Mouse (Mus musculus) MEL (cell line): ENCODE data around the gene Atg7.

ENCODE experiments used
- CTCF ChIP-seq, 3 experiments: IDR thresholded peaks in 2 of 3; conservative IDR thresholded peaks in 1 of 3; 2 replicates each; pipeline ENCODE4 v1.5.1; 2011 to 2012; ENCODE audit warnings: low read length in 3 of 3, low read depth in 2 of 3, mild to moderate bottlenecking in 2 of 3, improper control_type of control experiment in 1 of 3, inconsistent platforms in 1 of 3, mixed read lengths in 1 of 3, moderate library complexity in 1 of 3; ENCODE audit not compliant: control insufficient read depth in 1 of 3, insufficient read depth in 1 of 3, poor library complexity in 1 of 3, severe bottlenecking in 1 of 3
- ETS1 ChIP-seq: IDR thresholded peaks from 2 replicates; pipeline ENCODE4 v1.6.1; 2012; ENCODE audit warnings: low read depth, mild to moderate bottlenecking, inconsistent platforms, low read length, improper control_type of control experiment, moderate library complexity
- GATA1 ChIP-seq: IDR thresholded peaks from 2 replicates; pipeline ENCODE4 v1.6.1; 2011; ENCODE audit warnings: low read depth, low read length, improper control_type of control experiment
- JUND ChIP-seq: IDR thresholded peaks from 2 replicates; pipeline ENCODE4 v1.6.1; 2011; ENCODE audit warnings: low read depth, mild to moderate bottlenecking, improper control_type of control experiment, low read length
- KAT2A ChIP-seq: conservative IDR thresholded peaks from 2 replicates; pipeline ENCODE4 v1.6.1; 2012; ENCODE audit warnings: low read depth, low read length, improper control_type of control experiment, inconsistent platforms
- MXI1 ChIP-seq: IDR thresholded peaks from 2 replicates; pipeline ENCODE4 v1.6.1; 2011; ENCODE audit warnings: mild to moderate bottlenecking, low read depth, low read length, improper control_type of control experiment
- POLR2A ChIP-seq, 2 experiments: IDR thresholded peaks; 2 replicates each; pipeline ENCODE4 v1.6.1; 2011 to 2012; ENCODE audit warnings: low read length in 2 of 2, mild to moderate bottlenecking in 2 of 2, control low read depth in 1 of 2, improper control_type of control experiment in 1 of 2, low read depth in 1 of 2, moderate library complexity in 1 of 2; ENCODE audit not compliant: control insufficient read depth in 1 of 2, insufficient read depth in 1 of 2, poor library complexity in 1 of 2
- POLR2AphosphoS2 ChIP-seq: IDR thresholded peaks from 2 replicates; pipeline ENCODE4 v1.6.1; 2011; ENCODE audit warnings: low read length, improper control_type of control experiment
- SMC3 ChIP-seq: IDR thresholded peaks from 2 replicates; pipeline ENCODE4 v1.6.1; 2011; ENCODE audit warnings: low read depth, low read length, improper control_type of control experiment
- TCF12 ChIP-seq: IDR thresholded peaks from 2 replicates; pipeline ENCODE4 v1.6.1; 2014; ENCODE audit warnings: low read depth, mild to moderate bottlenecking, inconsistent platforms, low read length, improper control_type of control experiment, moderate library complexity
- USF1 ChIP-seq: IDR thresholded peaks from 2 replicates; pipeline ENCODE4 v1.6.1; 2014; ENCODE audit warnings: low read depth, mild to moderate bottlenecking, inconsistent platforms, low read length, improper control_type of control experiment, moderate library complexity
- ZC3H11A ChIP-seq: IDR thresholded peaks from 2 replicates; pipeline ENCODE4 v1.6.1; 2012; ENCODE audit warnings: low read depth, mild to moderate bottlenecking, inconsistent platforms, low read length, improper control_type of control experiment

DNA sequence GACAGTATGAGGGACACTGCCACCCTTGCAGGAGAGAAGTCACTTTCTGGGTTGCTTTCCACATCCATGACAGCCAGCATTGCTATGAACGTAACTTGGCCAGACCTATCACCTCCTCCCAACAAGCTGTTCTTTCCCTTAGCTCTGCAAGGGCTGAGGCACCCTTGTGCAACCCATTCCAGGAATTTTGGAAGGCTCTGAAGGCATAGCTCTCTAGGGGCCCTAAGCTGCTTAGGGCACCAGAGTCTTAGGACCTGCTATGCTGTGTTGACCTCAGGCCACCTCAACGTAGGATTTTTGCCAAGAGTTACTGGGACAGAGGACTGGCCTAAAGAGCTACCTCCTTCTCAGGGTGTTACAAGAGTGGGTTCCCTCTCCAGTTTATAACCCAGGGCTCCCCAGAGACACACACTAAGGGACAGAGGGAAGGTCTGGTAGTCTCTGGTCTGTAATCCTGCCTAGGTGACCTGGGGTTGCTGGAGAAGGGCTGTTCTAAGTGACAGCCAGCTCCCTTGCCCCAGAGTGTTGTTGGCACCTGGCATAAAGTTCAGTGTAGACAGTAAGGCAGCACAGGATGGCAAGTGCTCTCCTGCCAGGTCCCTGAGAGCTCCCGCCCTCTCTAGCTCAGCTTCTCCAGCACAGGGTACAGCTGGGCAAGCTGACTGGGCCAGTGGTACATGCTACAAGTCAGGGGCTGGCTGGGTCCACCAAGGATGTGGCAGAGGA, 215.3 kb downstream of the Atg7 start:
- TF ChIP-seq MXI1 (no peak), ZC3H11A (no peak), TCF12 (no peak), POLR2AphosphoS2 (no peak), ETS1 (no peak), GATA1 (no peak), CTCF (IDR thresholded peaks at IDR 0.05 in 2 of 3, conservative IDR thresholded peaks at IDR 0.05 in 1 of 3; ENCODE audit: control insufficient read depth in 1 of 3, insufficient read depth in 1 of 3, low read depth in 2 of 3, low read length in 3 of 3, poor library complexity in 1 of 3, severe bottlenecking in 1 of 3) (no peak), USF1 (no peak), JUND (no peak), KAT2A (no peak), SMC3 (no peak), POLR2A (IDR thresholded peaks at IDR 0.05; ENCODE audit: control insufficient read depth in 1 of 2, insufficient read depth in 1 of 2, low read depth in 1 of 2, low read length in 2 of 2, poor library complexity in 1 of 2) (no peak)
